Mouse (Mus musculus) lung, embryonic 14.5 days (tissue): ENCODE measurements around the gene Rpl22. TPM values are rescaled to one million over a fixed set of nuclear protein-coding genes. Genes with fewer than 3 reads are reported as not detected.

Source experiments
- ATAC-seq: fragments of 200-750 bp; cut with Nextera tagmentation; 2 replicates; pipeline ENCODE4 v1.8.0; 2017; ENCODE audit warnings: mild to moderate bottlenecking, moderate TSS enrichment, moderate library complexity; ENCODE audit not compliant: insufficient read depth
- DNase-seq: peaks from one replicate; pipeline ENCODE4 v3.0.0-alpha.2; 2015
- H3K27ac ChIP-seq: fragments of 300-500 bp; sonication (generic); 2 replicates; pipeline ENCODE4 v1.5.1; 2014; ENCODE audit warnings: low read depth, mild to moderate bottlenecking, moderate library complexity
- H3K27me3 ChIP-seq: fragments of 300-500 bp; sonication (generic); 2 replicates; pipeline ENCODE4 v1.6.1; 2014; ENCODE audit warnings: low read length, control low read depth; ENCODE audit not compliant: insufficient read depth
- H3K36me3 ChIP-seq: fragments of 300-500 bp; sonication (generic); 2 replicates; pipeline ENCODE4 v1.6.1; 2014; ENCODE audit warnings: control low read depth; ENCODE audit not compliant: insufficient read depth
- H3K4me1 ChIP-seq: fragments of 300-500 bp; sonication (generic); 2 replicates; pipeline ENCODE4 v1.6.1; 2014; ENCODE audit warnings: antibody characterized with exemption, control low read depth; ENCODE audit not compliant: insufficient read depth
- H3K4me2 ChIP-seq: fragments of 300-500 bp; sonication (generic); 2 replicates; pipeline ENCODE4 v1.6.1; 2014; ENCODE audit warnings: mild to moderate bottlenecking
- H3K4me3 ChIP-seq: fragments of 300-500 bp; sonication (generic); 2 replicates; pipeline ENCODE4 v1.5.1; 2014; ENCODE audit warnings: low read depth, low read length
- H3K9ac ChIP-seq: fragments of 300-500 bp; sonication (generic); 2 replicates; pipeline ENCODE4 v1.6.1; 2014
- H3K9me3 ChIP-seq: fragments of 300-500 bp; sonication (generic); 2 replicates; pipeline ENCODE4 v1.6.1; 2016; ENCODE audit warnings: low read depth, low read length, control low read depth
- CTCF ChIP-seq: IDR thresholded peaks from 2 replicates; pipeline ENCODE4 v1.5.1; 2016; ENCODE audit warnings: antibody characterized with exemption, low read depth
- WGBS: fragments of 180-500 bp; shearing (Covaris S2); extraction: QIAGEN DNeasy Blood & Tissue Kit; methylation state at CpG from one replicate; pipeline ENCODE4 v1.1.7; 2014; 5-methylcytosine and 5-hydroxymethylcytosine counted together
- polyA plus RNA-seq: library from polyadenylated mRNA; unstranded; fragments of >200 nt; fragmentation: Nextera tagmentation; extraction: Ambion mirVana; gene quantifications from 2 replicates; pipeline ENCODE4 v1.2.1, GENCODE M21; 2014

Rpl22 gene
- polyA plus RNA-seq, 1 experiment from 2014 or later: 428 TPM

- 44% methylated on average over 5 of the region's 5 CpGs for WGBS
- H3K9ac ChIP-seq: no peak overlapping the region
- H3K4me1 ChIP-seq: peaks cover 2% of the 10 kb centered on the region; the same call in 1 of the 2 replicates
- H3K27me3 ChIP-seq: peaks cover 18% of the 10 kb centered on the region
- TF ChIP-seq CTCF: no peak
- no peak overlapping the region for H3K4me2 ChIP-seq
- ATAC-seq (no peak), DNase-seq (no peak)
- no peak overlapping the region for H3K27ac ChIP-seq
- no peak overlapping the region for H3K4me3 ChIP-seq
- H3K9me3 ChIP-seq: no peaks in the 10 kb centered on the region
- no peaks in the 10 kb centered on the region for H3K36me3 ChIP-seq
These were observed 4.1 kb upstream of the Rpl22 start for GRCm38 (mm10) chr4:152321464-152321863.

- Histone ChIP-seq H3K4me2 (peak overlapping the region; percentile 54), H3K27ac (no peak overlapping the region), H3K9me3 (no peaks in the 10 kb centered on the region), H3K4me1 (peaks cover 8% of the 10 kb centered on the region), H3K9ac (no peak overlapping the region), H3K27me3 (no peaks in the 10 kb centered on the region), H3K36me3 (peaks cover 28% of the 10 kb centered on the region), H3K4me3 (peak overlapping the region; percentile 97)
- 46% methylated on average over 16 of the region's 16 CpGs for WGBS
- peak; percentile 39 for ATAC-seq
- no peak for TF ChIP-seq CTCF
- DNase-seq: no peak
These were observed 640 bp upstream of the Rpl22 start for GRCm38 (mm10) chr4:152324641-152325562.

- Histone ChIP-seq H3K36me3 (peaks cover 44% of the 10 kb centered on the region), H3K4me2 (peak overlapping the region; percentile 95), H3K9ac (peak overlapping the region; percentile 97), H3K4me1 (peaks cover 8% of the 10 kb centered on the region), H3K27me3 (no peaks in the 10 kb centered on the region), H3K9me3 (no peaks in the 10 kb centered on the region), H3K27ac (no peak overlapping the region), H3K4me3 (peak overlapping the region; percentile 97)
- DNase-seq (no peak), ATAC-seq (no peak)
- under 1% methylated on average over 11 of the region's 11 CpGs for WGBS
- no peak for TF ChIP-seq CTCF
These were observed 1.0 kb downstream of the Rpl22 start for GRCm38 (mm10) chr4:152326543-152326942.

- ATAC-seq (no peak), DNase-seq (peak; percentile 56)
- Histone ChIP-seq H3K9ac (no peak overlapping the region), H3K4me1 (peaks cover 8% of the 10 kb centered on the region), H3K9me3 (no peaks in the 10 kb centered on the region), H3K36me3 (peaks cover 66% of the 10 kb centered on the region), H3K4me3 (no peak overlapping the region), H3K27me3 (no peaks in the 10 kb centered on the region), H3K27ac (no peak overlapping the region), H3K4me2 (no peak overlapping the region)
- WGBS: 72% methylated on average over 6 of the region's 6 CpGs
- TF ChIP-seq CTCF: peak; percentile 57
These were observed 3.1 kb downstream of the Rpl22 start for GRCm38 (mm10) chr4:152328691-152329090.

GRCm38 (mm10) chr4:152332952-152333351, 7.4 kb downstream of the Rpl22 start:
- H3K4me1 ChIP-seq: no peaks in the 10 kb centered on the region
- H3K4me3 ChIP-seq: no peak overlapping the region
- H3K9me3 ChIP-seq: no peaks in the 10 kb centered on the region
- peaks cover 14% of the 10 kb centered on the region for H3K27me3 ChIP-seq
- peak; percentile 98 for TF ChIP-seq CTCF
- DNase-seq (peak; percentile 88), ATAC-seq (peak; percentile 42)
- no peak overlapping the region for H3K4me2 ChIP-seq
- H3K9ac ChIP-seq: no peak overlapping the region
- H3K27ac ChIP-seq: no peak overlapping the region
- H3K36me3 ChIP-seq: peaks cover 77% of the 10 kb centered on the region
- WGBS: 32% methylated on average over 2 of the region's 2 CpGs

- H3K27me3 ChIP-seq: peaks cover 20% of the 10 kb centered on the region
- 95% methylated on average over 12 of the region's 12 CpGs for WGBS
- peaks cover 72% of the 10 kb centered on the region for H3K36me3 ChIP-seq
- no peaks in the 10 kb centered on the region for H3K9me3 ChIP-seq
- no peak overlapping the region for H3K4me2 ChIP-seq
- TF ChIP-seq CTCF: no peak
- H3K4me3 ChIP-seq: no peak overlapping the region
- ATAC-seq (no peak), DNase-seq (no peak)
- no peak overlapping the region for H3K27ac ChIP-seq
- no peak overlapping the region for H3K9ac ChIP-seq
- H3K4me1 ChIP-seq: no peaks in the 10 kb centered on the region
These were observed 8.0 kb downstream of the Rpl22 start for GRCm38 (mm10) chr4:152333587-152333986.

GRCm38 (mm10) chr4:152337772-152338171, 12.2 kb downstream of the Rpl22 start:
- H3K36me3 ChIP-seq: peaks cover 30% of the 10 kb centered on the region
- no peak for DNase-seq
- H3K9me3 ChIP-seq: no peaks in the 10 kb centered on the region
- 26% methylated on average over 6 of the region's 6 CpGs for WGBS
- TF ChIP-seq CTCF: no peak
- no peak overlapping the region for H3K4me3 ChIP-seq
- H3K4me1 ChIP-seq: no peaks in the 10 kb centered on the region
- no peak overlapping the region for H3K27ac ChIP-seq
- no peak for ATAC-seq
- H3K4me2 ChIP-seq: no peak overlapping the region
- H3K9ac ChIP-seq: no peak overlapping the region
- peaks cover 52% of the 10 kb centered on the region for H3K27me3 ChIP-seq
